Mouse (Mus musculus) brain, adult 2 months (tissue): Measurements from ENCODE around the gene Grap.
A peak's percentile ranks its signal among the peaks of the same experiment; 100 is the strongest.
"Not testable (repeated sequence)": the region's sequence is repeated elsewhere in the genome, so short reads cannot be mapped to it uniquely, and the experiment has no call there.

Experiments
- DNase-seq: peaks from one replicate; pipeline ENCODE4 v3.0.0; 2011; ENCODE audit warnings: low read depth, low spot score

Grap gene

DNA sequence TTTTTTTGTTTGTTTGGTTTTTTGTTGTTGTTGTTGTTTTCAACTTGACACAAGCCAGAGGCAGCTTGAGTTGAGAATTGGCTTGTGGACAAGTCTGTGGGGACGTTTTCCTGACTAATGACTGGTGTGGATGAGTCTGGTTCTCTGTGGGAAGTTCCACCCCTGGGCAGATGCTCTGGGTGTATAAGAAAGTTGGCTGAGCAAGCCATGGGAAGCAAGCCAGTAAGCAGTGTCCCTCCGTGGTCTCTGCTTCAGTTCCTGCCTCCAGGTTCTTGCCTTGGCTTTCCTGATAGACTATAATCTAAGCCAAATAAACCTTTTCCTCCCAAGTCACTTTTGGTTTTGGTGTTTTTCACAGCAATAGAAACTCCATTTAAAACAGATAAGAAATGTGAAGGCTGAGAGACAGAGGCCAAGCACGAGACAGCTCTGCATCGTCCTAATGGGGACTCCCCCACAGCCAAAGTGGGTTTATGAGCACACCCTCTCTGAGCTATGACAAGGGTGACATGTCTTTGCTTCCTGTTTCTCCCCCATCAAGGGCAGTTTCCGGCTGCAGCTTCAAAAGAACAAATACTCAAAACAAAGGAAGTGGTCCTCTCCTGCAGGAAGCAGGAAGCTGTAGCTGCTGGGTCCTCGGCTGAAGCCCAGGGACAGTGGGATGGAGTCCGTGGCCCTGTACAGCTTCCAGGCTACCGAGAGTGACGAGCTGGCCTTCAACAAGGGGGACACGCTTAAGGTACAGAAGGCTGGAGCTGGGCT, at the start of gene Grap:
TSS of gene Grap (plus strand) at position 580 of the 762 bp plus-strand sequence.
- no peak for DNase-seq

DNA sequence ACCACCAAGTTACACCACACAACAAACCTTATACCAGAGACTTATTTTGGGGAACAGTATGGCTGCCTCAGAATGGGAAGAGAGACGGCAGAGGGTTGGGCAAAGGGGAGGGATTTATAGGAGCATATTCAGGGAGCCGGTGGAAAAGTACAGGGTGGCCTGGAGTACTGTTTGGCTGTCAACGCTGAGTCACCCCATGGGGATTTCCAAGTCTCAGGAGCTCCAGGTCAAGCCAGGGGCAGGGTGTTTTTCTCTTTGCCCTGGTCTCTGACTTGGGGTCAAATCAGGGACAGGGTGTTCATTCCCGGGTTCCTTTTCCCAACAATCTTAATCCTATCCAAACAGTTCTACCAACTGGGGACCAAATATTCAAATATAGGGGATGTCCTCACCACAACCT, 45.0 kb upstream of the Grap start:
- DNase-seq, result no peak

DNA sequence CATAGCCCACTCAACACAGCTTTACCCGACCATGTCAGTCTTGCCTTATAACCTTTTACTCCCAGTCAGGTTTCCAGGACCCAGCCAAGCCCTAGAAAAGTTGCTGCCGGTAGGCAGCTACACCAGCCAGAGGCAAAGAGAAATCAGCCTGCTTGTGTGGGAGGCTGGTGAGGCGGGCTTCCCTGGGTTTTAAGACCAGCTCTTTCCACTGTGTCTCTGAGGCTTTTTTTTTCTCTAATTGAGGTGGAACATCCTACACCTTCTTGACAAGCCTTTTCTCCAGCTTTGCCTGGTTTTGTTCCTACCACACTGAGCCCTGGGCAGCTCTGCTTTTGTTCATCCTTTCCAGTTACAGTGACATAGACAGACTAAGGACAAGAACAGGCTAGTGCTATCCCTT, 41.9 kb upstream of the Grap start:
- DNase-seq, result peak; percentile 50

DNA sequence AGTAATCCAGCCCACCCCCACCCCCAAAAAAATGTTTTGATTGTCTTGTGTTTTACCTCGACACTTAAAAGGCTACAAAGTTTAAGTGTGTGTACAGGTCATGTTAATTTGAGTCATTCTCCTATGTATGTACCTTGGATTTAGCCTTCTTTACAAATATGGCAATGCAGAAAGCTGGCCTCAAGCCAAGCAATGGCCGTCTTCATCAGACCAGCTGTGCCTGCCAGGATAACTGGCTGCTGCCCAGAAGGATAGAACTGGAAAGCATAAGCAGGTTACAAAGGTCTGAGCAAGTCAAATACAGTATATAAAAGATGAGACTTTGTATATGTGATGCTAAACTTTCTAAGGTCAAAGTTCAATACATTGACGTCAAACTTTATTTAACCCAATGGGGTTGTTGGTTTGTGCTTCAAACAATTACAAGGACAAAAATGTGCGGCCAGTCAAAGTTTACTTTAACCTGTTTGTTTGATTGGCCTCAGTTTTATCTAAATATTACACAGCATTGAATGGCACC, 40.9 kb upstream of the Grap start:
- DNase-seq, result no peak

DNA sequence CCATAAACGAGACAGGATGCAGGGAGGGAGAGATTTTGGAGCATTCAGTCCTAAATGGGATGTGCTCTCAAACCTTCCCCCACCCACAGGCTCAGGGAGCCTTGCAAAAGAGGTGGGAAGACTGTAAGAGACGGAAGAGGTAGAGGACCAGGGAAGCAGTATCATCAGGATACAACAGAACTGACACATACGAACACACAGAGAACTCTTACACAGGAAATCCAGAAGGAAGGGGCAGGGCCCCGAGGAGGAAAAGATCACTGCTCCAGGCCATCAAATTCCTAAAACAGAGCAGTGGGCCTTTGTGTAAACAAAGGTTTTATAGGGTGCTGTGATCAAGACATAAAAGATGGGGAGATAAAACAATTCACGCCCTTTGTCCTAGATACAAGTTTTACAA, 38.7 kb upstream of the Grap start:
- no peak for DNase-seq

DNA sequence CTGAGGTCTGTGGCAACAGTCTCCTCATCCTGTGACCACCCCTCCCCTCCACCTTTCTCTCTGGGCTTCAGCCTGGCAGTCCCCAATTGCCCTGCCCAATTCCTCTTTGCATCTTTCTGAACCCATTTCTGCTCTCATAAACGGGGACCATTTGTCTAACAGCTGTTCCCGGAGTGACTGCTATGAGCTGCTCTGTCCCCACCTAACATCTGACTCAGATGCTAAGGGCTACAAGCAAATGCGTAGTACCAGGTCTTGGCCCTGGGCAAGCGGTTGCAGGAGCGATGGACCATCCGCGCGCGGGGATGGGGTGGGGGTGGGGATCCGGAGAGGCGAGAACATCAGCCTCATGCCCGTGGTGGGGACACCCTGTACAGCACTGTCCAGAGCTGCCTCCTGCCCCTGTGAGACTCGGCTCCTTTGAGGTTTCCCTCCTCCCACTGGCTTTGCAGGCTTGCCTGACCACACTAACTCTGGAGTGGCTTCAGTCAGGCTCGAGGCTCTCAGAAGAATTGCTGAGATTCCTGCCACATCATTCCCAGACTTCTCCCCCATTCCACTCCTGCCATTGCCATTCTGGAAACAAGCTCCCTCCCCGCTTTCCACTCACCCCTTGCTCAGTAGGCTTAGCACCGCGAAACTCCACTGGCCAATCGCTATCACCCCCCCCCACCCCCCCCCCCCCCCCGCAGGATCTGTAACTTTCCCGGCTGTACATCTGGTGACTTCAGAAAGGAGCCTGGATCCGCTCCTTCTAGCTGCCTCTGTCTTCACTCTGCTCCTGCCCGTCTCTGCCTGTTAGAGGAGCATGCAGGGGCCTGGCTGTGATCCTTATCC, 37.2 kb upstream of the Grap start:
- DNase-seq, result no peak

DNA sequence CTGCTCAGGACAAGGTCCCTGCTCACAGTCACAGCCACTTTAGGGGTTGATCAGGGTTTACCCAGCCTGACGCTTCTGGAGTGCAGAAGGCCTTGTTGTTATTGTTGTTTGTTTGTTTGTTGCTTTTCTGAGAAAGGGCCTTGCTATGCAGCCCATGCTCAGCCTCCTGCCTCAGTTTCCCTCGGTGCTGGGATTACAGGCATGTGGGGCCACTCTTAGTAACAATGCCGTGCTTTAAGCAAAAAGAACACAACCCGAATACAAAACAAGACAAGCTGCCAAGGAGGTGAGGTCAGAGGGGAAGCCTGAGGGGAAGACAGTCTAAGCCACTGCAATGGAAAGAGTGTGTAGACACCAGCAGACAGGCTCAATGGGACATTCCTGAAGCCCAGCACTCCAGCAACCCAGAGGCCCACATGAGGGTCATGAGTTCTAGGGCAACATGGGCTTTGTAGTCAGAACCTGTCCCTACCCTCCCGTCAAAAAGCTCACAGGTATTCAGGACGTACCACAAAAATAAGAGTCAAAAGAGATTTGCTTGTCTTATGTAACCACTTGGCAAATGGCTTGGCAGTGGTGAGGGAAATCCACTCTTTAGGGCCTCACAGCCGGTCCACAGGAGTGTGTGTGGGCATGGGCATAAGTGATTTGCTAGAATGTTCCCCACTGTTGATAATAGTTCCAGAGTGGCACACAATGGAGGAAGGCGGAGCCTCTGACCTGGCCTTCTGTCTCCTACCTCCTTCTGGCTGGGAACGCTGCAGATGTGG, 36.4 kb upstream of the Grap start:
- DNase-seq, result no peak

DNA sequence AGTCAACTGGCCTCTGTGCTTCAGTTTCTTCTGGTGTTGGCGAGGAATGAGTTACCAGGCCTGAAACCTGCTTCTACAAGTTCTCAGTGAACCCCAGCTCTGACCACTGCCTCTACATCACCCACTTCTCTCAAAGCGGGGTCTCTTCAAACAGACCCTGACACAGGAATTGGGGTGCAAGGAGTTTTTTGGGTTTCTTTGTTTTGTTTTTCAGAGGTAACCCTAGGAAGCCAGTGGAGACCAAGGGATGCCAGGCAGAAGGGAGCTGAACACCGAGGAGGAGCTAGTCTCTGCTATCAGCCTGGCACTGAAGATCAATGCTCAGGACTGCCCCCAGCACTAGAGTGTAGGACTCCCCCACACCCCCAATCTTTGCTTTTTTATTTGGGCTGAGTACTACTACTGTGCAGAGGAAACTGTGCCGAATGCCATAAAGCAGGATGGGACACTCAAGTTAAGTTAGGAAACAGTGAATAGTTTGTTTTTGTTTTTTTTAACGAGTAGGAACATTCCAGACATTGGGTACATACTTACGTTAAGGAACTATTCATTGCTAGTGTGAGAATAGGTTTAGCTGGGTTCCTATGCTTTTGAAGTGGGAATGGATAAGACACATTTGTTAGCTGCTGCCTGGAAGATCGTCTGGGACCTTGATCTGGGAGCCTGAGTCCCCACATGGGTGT, 35.6 kb upstream of the Grap start:
- no peak for DNase-seq

DNA sequence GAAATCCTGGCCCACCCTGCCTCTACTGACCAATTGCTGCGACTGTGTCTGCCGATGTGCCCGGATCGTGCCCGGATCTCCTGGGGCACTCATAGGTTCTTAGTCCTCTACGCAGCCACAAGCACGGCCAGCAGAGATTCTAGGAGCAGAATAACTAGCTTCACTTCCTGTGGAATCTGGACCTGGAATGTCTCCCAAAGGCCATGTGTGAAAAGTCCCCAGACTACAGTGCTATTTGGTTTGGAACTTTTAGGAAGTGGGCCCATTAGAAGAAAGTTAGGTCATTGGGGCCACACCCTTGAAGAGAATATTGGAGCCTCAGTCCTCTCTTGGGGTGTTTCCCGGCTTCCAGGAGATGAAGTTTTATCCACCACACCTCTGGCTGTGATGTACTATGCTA, 34.9 kb upstream of the Grap start:
- DNase-seq, result no peak

DNA sequence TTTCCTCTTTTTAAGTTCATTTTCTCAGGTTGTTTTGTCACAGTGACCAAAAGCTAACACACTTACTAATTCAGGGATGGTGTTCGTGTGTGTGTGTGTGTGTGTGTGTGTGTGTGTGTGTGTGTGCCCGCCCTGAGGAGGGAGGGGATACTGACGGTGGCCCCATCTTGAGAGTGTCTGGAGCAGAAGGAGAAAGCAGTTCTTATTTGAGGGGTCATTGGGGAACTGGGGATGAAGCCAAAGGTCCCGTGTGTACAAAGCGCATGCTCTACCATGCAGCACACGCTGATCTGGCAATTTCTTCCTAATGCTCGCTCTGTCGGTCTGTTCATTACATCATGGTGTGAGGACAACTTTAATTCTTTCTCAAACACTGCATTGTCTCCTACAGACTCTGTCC, 34.5 kb upstream of the Grap start:
- DNase-seq, result no peak

DNA sequence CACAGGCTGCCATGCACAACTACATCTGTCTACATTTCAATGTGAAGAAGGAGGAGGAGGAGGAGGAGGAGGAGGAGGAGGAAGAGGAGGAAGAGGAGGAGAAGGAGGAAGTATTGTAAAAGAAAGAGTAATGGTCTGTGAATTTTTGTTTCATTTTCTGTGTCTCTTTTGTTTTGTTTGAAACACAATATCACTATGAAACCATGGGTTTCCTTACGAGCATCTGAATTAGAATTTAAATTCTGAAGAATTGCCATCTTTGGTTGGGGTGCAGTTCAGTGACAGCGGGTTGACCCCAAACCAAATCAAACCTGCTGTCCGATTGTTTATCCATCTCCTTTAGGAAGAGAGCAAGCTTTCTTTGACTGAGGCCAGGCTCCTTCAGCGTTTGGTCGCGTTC, 33.7 kb upstream of the Grap start:
- DNase-seq, result no peak

DNA sequence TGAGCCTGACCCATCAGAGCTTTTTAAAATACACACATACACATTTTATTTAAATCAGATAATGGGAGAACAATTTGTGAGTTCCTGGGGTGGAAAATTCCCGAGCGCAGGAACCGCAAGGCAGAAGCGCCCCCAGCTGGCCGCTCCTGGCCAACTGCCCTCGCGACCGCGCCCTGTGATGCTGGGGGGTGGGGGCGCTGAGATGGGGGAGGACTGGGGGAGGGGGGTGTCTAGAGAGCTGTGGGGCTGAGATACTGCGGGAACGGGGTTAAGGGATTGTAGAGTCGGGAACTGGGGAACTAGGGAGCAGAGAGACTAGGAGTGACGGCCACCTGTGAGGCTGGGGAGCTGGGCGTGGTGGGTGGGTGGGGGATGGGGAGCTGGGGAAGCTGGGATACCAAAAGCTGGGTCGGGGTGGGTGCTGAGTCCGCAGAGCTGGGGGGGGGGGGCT, 33.2 kb upstream of the Grap start:
- DNase-seq, result peak; percentile 92

DNA sequence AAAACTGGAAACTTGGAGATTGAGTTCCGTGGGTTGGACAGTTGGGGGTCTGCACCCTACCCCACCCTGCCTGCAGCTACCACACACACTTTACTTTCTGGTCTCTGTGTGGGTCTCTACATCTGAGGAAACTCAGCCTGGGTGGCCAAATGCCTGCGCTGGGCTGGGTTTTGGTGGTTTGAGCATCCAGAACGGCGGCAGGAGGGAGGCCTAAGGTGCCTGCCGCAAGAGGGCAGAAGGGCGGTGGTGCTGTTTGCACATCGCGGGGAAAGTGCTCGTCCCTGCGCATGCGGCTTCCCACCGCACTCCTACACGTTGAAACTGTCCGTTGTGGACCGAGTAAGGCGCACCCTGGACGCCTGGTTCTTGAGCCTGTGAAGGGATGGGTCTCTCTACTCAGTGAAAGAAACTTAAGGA, 32.8 kb upstream of the Grap start:
- DNase-seq, result peak; percentile 95

DNA sequence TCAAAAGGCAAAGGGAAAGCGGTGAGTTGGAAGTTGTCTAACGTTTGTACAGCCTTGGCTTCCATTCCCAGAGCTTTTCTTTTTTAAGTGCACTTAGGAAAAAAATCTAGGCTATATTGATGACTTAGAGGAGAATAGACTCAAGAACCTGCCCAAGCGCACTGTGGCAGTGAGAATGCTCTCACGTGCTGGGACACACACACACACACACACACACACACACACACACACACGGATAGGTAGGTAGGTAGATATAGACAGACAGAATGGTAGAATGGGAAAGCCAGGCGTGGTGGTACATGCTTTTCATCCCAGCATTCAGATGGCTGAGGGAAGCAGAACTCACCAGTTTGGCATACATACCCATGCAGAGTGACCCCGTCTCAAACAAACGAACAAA, 32.3 kb upstream of the Grap start:
- DNase-seq, result no peak

DNA sequence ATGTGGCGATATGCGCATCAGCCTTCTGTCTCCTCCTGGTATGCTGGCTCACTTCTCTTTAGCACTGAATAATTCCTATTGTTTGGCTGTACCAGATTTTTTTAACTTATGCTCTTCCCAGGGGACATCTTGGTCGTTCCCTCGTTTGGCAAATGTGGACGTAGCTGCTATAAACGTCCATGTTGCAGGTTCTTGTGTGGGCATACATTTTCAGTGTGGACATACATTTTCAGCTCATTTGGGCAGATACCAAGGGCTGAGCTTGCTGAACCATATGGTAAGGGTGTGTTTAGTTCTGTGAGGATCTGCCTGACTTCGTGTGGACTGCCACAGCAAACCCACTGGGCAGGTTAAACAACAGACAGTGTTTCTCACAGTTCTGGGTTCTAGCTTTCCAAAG, 27.9 kb upstream of the Grap start:
- DNase-seq, result peak; percentile 73

DNA sequence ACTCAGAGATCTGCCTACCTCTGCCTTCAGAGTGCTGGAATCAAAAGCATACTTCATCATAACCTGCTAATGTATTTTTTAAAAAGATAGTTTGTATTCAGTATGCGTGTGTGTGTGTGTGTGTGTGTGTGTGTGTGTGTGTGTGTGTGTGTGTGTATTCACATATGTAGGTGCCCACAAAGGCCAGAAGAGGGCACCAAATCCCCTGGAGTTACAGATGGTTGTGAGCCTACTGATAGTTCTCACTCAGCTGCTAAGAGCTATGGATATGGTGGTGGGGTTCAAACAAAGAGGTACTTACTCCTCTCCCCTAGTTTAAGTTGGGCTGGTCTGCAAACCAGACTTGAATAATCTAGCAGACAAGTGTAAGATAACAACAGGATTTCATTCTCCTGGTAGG, 26.6 kb upstream of the Grap start:
- no peak for DNase-seq

DNA sequence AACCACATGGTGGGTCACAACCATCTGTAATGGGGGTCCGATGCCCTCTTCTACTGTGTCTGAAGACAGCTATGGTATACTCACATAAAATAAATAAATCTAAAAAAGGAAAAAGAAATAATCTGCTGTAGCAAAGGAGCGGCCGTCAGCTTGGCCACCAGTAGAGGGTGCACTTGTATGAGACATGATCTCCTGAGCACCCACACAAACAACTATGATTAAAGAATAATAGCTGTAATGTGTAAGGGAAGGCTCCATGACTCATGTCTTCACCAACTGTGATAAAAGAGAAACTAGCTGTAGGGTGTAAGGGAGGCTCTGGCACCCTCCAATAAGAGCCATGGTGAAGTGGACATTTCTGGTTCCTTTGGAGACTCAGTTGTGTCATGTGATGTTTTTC, 23.4 kb upstream of the Grap start:
- no peak for DNase-seq

DNA sequence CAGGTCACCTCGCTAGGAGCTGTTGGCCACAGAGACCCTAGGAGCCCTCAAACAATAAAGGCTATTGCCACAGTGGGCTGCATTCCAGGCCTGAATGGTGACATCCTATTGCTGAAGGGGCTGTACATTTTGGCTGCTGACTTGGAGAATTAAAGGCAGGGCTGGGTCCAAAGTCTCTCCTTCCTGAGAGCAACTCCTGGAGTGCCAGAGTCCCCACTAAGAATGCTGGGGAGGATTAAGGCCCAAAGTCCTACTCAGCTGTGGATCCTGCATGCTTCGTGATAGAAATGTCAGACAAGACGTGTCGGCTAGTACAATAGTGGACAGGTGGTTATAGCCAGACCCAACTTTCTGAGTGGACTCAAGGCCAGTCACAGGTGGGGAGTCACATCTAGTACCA, 16.8 kb upstream of the Grap start:
- DNase-seq, result not testable (repeated sequence)

DNA sequence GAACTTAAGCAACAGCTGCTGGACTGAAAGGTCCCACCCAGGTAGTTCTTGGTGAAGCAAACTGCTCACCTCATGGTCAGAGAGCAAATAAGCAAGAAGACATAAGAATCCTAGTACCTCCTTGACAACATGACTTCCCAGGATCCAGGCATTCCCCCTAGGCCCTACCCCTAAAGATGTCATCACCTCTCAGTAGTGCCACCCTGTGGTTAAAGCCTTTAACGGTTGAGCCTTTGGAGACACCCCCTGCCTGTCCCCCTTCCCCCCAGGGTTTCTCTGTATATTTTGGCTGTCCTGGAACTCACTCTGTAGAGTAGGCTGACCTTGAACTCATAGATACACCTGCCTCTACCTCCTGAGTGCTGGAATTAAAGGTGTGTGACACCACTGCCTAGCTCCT, 15.7 kb upstream of the Grap start:
- no peak for DNase-seq

DNA sequence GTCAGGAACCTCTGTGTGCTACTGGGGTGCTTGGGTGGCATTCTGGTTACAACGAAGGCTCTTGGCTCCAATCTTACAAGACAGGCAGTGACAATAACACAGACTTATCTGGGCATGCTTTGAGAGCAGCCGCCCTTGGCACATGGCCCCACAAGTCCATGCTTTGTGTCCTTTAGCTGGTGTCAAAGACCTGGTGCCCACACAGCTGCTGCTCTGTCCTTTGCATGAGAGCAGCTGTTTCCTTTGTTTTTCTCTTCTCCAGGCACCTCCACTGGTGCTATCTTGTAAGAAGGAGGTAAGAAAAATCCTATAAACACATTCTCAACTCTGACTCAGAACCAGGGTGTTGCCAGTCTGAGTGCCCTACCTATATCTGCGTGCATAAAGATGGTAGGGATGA, 15.2 kb upstream of the Grap start:
- DNase-seq, result no peak

DNA sequence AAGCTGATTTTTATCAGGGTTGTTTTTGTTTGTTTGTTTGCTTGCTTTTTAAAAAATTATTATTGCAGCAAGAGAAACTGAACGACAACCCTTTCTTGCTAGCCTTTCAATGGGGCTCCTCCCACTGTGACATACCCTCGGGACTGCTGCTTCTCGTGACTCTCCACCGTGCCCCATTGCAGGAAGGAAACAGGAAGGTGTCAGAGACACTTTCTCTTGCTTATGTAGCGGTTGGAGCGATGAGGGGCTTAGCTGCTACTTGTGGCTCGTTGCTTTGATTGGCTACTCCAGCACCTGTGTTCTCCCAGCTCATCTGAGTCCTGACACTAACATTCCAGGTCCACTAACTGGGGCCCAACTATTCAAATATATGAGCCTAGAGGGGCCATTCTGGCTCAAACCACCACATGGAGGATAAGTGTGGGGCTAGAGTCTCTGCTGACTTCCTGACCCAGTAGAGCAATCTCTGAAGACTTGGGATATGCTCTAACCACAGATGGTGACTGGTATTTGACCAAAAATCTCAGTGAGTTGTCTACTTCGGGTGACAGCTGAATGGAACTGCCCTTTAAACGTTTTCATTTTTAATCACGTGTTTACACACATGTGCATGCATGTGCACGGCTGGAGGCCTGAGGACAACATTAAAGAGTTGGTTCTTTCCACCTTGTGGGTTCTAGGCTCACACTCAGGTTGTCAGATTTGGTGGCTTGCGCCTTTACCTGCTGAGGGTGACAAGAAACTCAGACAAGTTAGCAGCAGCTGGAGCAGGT, 14.1 kb upstream of the Grap start:
- no peak for DNase-seq
